Mouse (Mus musculus) lung, embryonic 15.5 days (tissue): Measurements from ENCODE around the gene Cdk8. TPM values are rescaled to one million over a fixed set of nuclear protein-coding genes. Genes with fewer than 3 reads are reported as not detected.
"Not testable (repeated sequence)": the region's sequence is repeated elsewhere in the genome, so short reads cannot be mapped to it uniquely, and the experiment has no call there.

Experiments
- ATAC-seq: fragments of 200-750 bp; cut with Nextera tagmentation; 2 replicates; pipeline ENCODE4 v1.8.0; 2017; ENCODE audit warnings: moderate number of reproducible peaks, borderline replicate concordance; ENCODE audit not compliant: low FRiP score, low TSS enrichment; ENCODE audit errors: extremely low read depth
- H3K27ac ChIP-seq: fragments of 300-500 bp; sonication (generic); 2 replicates; pipeline ENCODE4 v1.5.1; 2015; ENCODE audit warnings: moderate library complexity, mild to moderate bottlenecking, inconsistent platforms
- H3K27me3 ChIP-seq: fragments of 300-500 bp; sonication (generic); 2 replicates; pipeline ENCODE4 v1.6.1; 2015; ENCODE audit warnings: inconsistent platforms
- H3K36me3 ChIP-seq: fragments of 300-500 bp; sonication (generic); 2 replicates; pipeline ENCODE4 v1.6.1; 2015; ENCODE audit warnings: inconsistent platforms
- H3K4me1 ChIP-seq: fragments of 300-500 bp; sonication (generic); 2 replicates; pipeline ENCODE4 v1.6.1; 2015; ENCODE audit warnings: inconsistent platforms
- H3K4me2 ChIP-seq: fragments of 300-500 bp; sonication (generic); 2 replicates; pipeline ENCODE4 v1.6.1; 2015; ENCODE audit warnings: inconsistent platforms, mild to moderate bottlenecking, moderate library complexity
- H3K4me3 ChIP-seq: fragments of 300-500 bp; sonication (generic); 2 replicates; pipeline ENCODE4 v1.5.1; 2015; ENCODE audit warnings: mild to moderate bottlenecking, inconsistent platforms
- H3K9ac ChIP-seq: fragments of 300-500 bp; sonication (generic); 2 replicates; pipeline ENCODE4 v1.6.1; 2015; ENCODE audit warnings: inconsistent platforms
- H3K9me3 ChIP-seq: fragments of 300-500 bp; sonication (generic); 2 replicates; pipeline ENCODE4 v1.6.1; 2016; ENCODE audit warnings: inconsistent platforms
- WGBS: fragments of 180-500 bp; shearing (Covaris S2); methylation state at CpG from one replicate; pipeline ENCODE4 v1.1.7; 2015; 5-methylcytosine and 5-hydroxymethylcytosine counted together
- polyA plus RNA-seq: library from polyadenylated mRNA; unstranded; fragments of >200 nt; fragmentation: Nextera tagmentation; extraction: Ambion mirVana; gene quantifications from 2 replicates; pipeline ENCODE4 v1.2.1, GENCODE M21; 2015

Cdk8 gene
- 15.3 and 16.8 TPM in 2 replicates for polyA plus RNA-seq

- peak; percentile 92 for ATAC-seq
- Histone ChIP-seq H3K36me3 (no peaks in the 10 kb centered on the region), H3K4me3 (peak within 1 kb of the TSS; percentile 86), H3K4me2 (peak within 1 kb of the TSS; percentile 63), H3K27me3 (no peaks in the 10 kb centered on the region), H3K9me3 (no peaks in the 10 kb centered on the region), H3K9ac (peak within 1 kb of the TSS; percentile 88), H3K4me1 (peaks cover 15% of the 10 kb centered on the region), H3K27ac (peak within 1 kb of the TSS; percentile 97)
- 0% methylated on average over 52 of the region's 102 CpGs for WGBS
These were observed at the start of gene Cdk8 for GRCm38 (mm10) chr5:146230864-146231654. Gene Cdk8, plus strand, starts transcription at chr5:146231230.

- H3K27ac ChIP-seq, H3K9me3 ChIP-seq, H3K9ac ChIP-seq, H3K4me2 ChIP-seq, H3K4me3 ChIP-seq, ATAC-seq, H3K36me3 ChIP-seq, H3K27me3 ChIP-seq, H3K4me1 ChIP-seq: not testable (repeated sequence)
- WGBS: 73% methylated on average over 4 of the region's 4 CpGs
These were observed 45.8 kb upstream of the Cdk8 start, which contains the start of gene 1700001J03Rik for GRCm38 (mm10) chr5:146185204-146185603. Gene 1700001J03Rik, minus strand, starts transcription at chr5:146185304.

- not testable (repeated sequence) for H3K9ac ChIP-seq, H3K4me2 ChIP-seq, H3K27ac ChIP-seq, ATAC-seq, H3K9me3 ChIP-seq, H3K4me3 ChIP-seq, H3K4me1 ChIP-seq, H3K27me3 ChIP-seq, H3K36me3 ChIP-seq
- WGBS: 18% methylated on average over 5 of the region's 5 CpGs
These were observed 43.6 kb upstream of the Cdk8 start for GRCm38 (mm10) chr5:146187441-146187840.

GRCm38 (mm10) chr5:146188144-146188543 lies 42.9 kb upstream of the Cdk8 start:
- H3K4me3 ChIP-seq: no peak overlapping the region
- ATAC-seq: no peak
- H3K27ac ChIP-seq: no peak overlapping the region
- no peaks in the 10 kb centered on the region for H3K36me3 ChIP-seq
- H3K4me1 ChIP-seq: no peaks in the 10 kb centered on the region
- H3K9me3 ChIP-seq: no peaks in the 10 kb centered on the region
- no peaks in the 10 kb centered on the region for H3K27me3 ChIP-seq
- WGBS: 68% methylated on average over 1 of the region's 1 CpGs
- no peak overlapping the region for H3K4me2 ChIP-seq
- H3K9ac ChIP-seq: no peak overlapping the region

GRCm38 (mm10) chr5:146188712-146189111 lies 42.3 kb upstream of the Cdk8 start:
- H3K27ac ChIP-seq: no peak overlapping the region
- no peak for ATAC-seq
- 84% methylated on average over 7 of the region's 7 CpGs for WGBS
- no peaks in the 10 kb centered on the region for H3K27me3 ChIP-seq
- no peak overlapping the region for H3K4me2 ChIP-seq
- no peak overlapping the region for H3K4me3 ChIP-seq
- no peaks in the 10 kb centered on the region for H3K4me1 ChIP-seq
- H3K9me3 ChIP-seq: no peaks in the 10 kb centered on the region
- H3K9ac ChIP-seq: no peak overlapping the region
- H3K36me3 ChIP-seq: no peaks in the 10 kb centered on the region

GRCm38 (mm10) chr5:146190093-146190492 lies 40.9 kb upstream of the Cdk8 start:
- no peaks in the 10 kb centered on the region for H3K9me3 ChIP-seq
- H3K36me3 ChIP-seq: no peaks in the 10 kb centered on the region
- no peak overlapping the region for H3K27ac ChIP-seq
- H3K27me3 ChIP-seq: no peaks in the 10 kb centered on the region
- ATAC-seq: no peak
- no peak overlapping the region for H3K9ac ChIP-seq
- no peaks in the 10 kb centered on the region for H3K4me1 ChIP-seq
- no peak overlapping the region for H3K4me3 ChIP-seq
- WGBS: 54% methylated on average over 4 of the region's 4 CpGs
- no peak overlapping the region for H3K4me2 ChIP-seq

GRCm38 (mm10) chr5:146190501-146191269 lies 40.3 kb upstream of the Cdk8 start:
- H3K4me1 ChIP-seq: no peaks in the 10 kb centered on the region
- H3K27ac ChIP-seq: no peak overlapping the region
- no peaks in the 10 kb centered on the region for H3K9me3 ChIP-seq
- no peak overlapping the region for H3K4me2 ChIP-seq
- H3K36me3 ChIP-seq: no peaks in the 10 kb centered on the region
- H3K9ac ChIP-seq: no peak overlapping the region
- H3K4me3 ChIP-seq: no peak overlapping the region
- H3K27me3 ChIP-seq: no peaks in the 10 kb centered on the region
- WGBS: 61% methylated on average over 3 of the region's 3 CpGs
- ATAC-seq: no peak

- Histone ChIP-seq H3K9me3 (no peaks in the 10 kb centered on the region), H3K27me3 (no peaks in the 10 kb centered on the region), H3K4me1 (no peaks in the 10 kb centered on the region), H3K27ac (no peak overlapping the region), H3K4me3 (no peak overlapping the region), H3K4me2 (no peak overlapping the region), H3K9ac (no peak overlapping the region), H3K36me3 (no peaks in the 10 kb centered on the region)
- ATAC-seq: no peak
- WGBS: 83% methylated on average over 8 of the region's 8 CpGs
These were observed 37.7 kb upstream of the Cdk8 start for GRCm38 (mm10) chr5:146193360-146193759.

GRCm38 (mm10) chr5:146199073-146199472 lies 32.0 kb upstream of the Cdk8 start:
- Histone ChIP-seq H3K27me3 (no peaks in the 10 kb centered on the region), H3K4me1 (no peaks in the 10 kb centered on the region), H3K27ac (no peak overlapping the region), H3K36me3 (peaks cover 12% of the 10 kb centered on the region), H3K4me2 (no peak overlapping the region), H3K9me3 (no peaks in the 10 kb centered on the region), H3K4me3 (no peak overlapping the region), H3K9ac (no peak overlapping the region)
- no peak for ATAC-seq

- no peak overlapping the region for H3K4me3 ChIP-seq
- no peaks in the 10 kb centered on the region for H3K4me1 ChIP-seq
- ATAC-seq: no peak
- H3K36me3 ChIP-seq: peaks cover 16% of the 10 kb centered on the region
- H3K27ac ChIP-seq: no peak overlapping the region
- WGBS: 75% methylated on average over 2 of the region's 2 CpGs
- H3K9ac ChIP-seq: no peak overlapping the region
- no peaks in the 10 kb centered on the region for H3K27me3 ChIP-seq
- H3K4me2 ChIP-seq: no peak overlapping the region
- H3K9me3 ChIP-seq: no peaks in the 10 kb centered on the region
These were observed 31.5 kb upstream of the Cdk8 start for GRCm38 (mm10) chr5:146199540-146199939.

GRCm38 (mm10) chr5:146200580-146200979 lies 30.4 kb upstream of the Cdk8 start:
- no peak overlapping the region for H3K4me2 ChIP-seq
- no peak overlapping the region for H3K4me3 ChIP-seq
- no peak for ATAC-seq
- H3K9me3 ChIP-seq: no peaks in the 10 kb centered on the region
- H3K27ac ChIP-seq: no peak overlapping the region
- no peaks in the 10 kb centered on the region for H3K27me3 ChIP-seq
- H3K4me1 ChIP-seq: no peaks in the 10 kb centered on the region
- H3K36me3 ChIP-seq: peaks cover 27% of the 10 kb centered on the region
- WGBS: 98% methylated on average over 6 of the region's 6 CpGs
- H3K9ac ChIP-seq: no peak overlapping the region

- Histone ChIP-seq H3K4me1 (no peaks in the 10 kb centered on the region), H3K36me3 (peaks cover 58% of the 10 kb centered on the region), H3K9me3 (no peaks in the 10 kb centered on the region), H3K4me3 (no peak overlapping the region), H3K27ac (no peak overlapping the region), H3K27me3 (no peaks in the 10 kb centered on the region), H3K4me2 (no peak overlapping the region), H3K9ac (no peak overlapping the region)
- 79% methylated on average over 2 of the region's 2 CpGs for WGBS
- no peak for ATAC-seq
These were observed 27.1 kb upstream of the Cdk8 start for GRCm38 (mm10) chr5:146203921-146204320.
